In the genomic region with DNA sequence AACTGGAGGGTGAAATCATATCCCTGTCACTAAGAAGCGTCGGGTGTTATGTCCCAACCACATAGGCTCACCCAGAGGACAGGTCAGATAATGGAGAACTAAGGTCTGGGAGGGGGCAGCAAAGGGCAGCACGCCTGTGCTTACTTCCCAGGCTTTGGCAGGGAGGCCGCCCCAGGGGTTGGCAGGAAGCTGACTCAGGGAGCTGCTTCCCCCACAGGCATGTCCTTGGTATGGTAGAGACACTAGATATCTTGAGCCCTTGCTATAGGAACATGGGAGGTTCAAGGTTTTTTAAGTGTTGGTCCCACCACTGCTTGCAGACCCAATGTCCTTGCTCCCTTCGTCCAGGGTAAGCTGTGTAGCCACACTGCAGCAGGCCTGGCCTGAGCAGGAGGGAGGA, we compare ENCODE assay signal across 21 mouse cellular contexts. TPM values are rescaled to one million over a fixed set of nuclear protein-coding genes. Genes with fewer than 3 reads are reported as not detected.
DNase-seq lines count a peak whose midpoint lies in the region; ATAC-seq and TF ChIP-seq lines count a peak whose summit lies in the region.
"Had no signal": no experiment of that assay in that cellular context is flagged by ENCODE, and none has a peak within 500 bp of the region (broad histone marks: within the 10 kb centered on the region; RNA-seq: fewer than 3 reads in every experiment).

No protein-coding gene starts in this region.

- intact Hi-C loops in gastrocnemius, adult 2 months (cut with DNase I), result no loop called here

- peaks cover 77% of the 10 kb centered on the region for H3K4me1 ChIP-seq in midbrain, embryonic 12.5 days

- TF ChIP-seq CTCF in gastrocnemius, adult 2 months (IDR thresholded peaks at IDR 0.05), result no peak

- H3K27me3 ChIP-seq in midbrain, embryonic 12.5 days, result peaks cover 4% of the 10 kb centered on the region; the same call in 1 of the 2 replicates

- H3K9me3 ChIP-seq in midbrain, embryonic 12.5 days, result no peaks in the 10 kb centered on the region

- peak; percentile 48; the same call in 1 of the 2 replicates for ATAC-seq in common myeloid progenitor, adult 5-6 weeks (replicated peaks; ENCODE audit: low read depth, poor library complexity, severe bottlenecking)
- ATAC-seq in midbrain, embryonic 12.5 days (ENCODE audit: low FRiP score, low read depth), result no peak
- ATAC-seq: CD4-positive, CD25-positive, alpha-beta regulatory T cell, adult 4 months; forebrain, embryonic 16.5 days; intestine, postnatal 0 days had no signal

- no peak overlapping the region for H3K4me3 ChIP-seq in gastrocnemius, adult 2 months
- H3K4me3 ChIP-seq in midbrain, embryonic 12.5 days, result no peak overlapping the region

- 66% methylated on average over 5 of the region's 5 CpGs for WGBS in midbrain, embryonic 12.5 days

- peaks cover 8% of the 10 kb centered on the region for H3K36me3 ChIP-seq in midbrain, embryonic 12.5 days

- no peak overlapping the region for H3K9ac ChIP-seq in midbrain, embryonic 12.5 days (replicated peaks)
- H3K9ac ChIP-seq: liver, embryonic 14.5 days had no signal

- H3K4me2 ChIP-seq in midbrain, embryonic 12.5 days (replicated peaks), result no peak overlapping the region
- H3K4me2 ChIP-seq: heart, embryonic 11.5 days had no signal

- peak; percentile 44 for DNase-seq in gastrocnemius, adult 2 months
- DNase-seq in gastrocnemius, postnatal 10 days, result no peak
- DNase-seq in 416B (ENCODE audit: low read depth), result peak; percentile 77
- no peak for DNase-seq in frontal cortex, postnatal 25 days (ENCODE audit: low spot score in 2 of 2)
- DNase-seq in kidney, adult 8-10 months, result no peak
- DNase-seq in cerebellum, adult 8-10 months, result no peak
- DNase-seq: cerebellum, adult 18-20 months; gastrocnemius, postnatal 14 days; heart, postnatal 4 days; kidney, postnatal 36 days; lung, postnatal 14 days had no signal

- no peak overlapping the region for H3K27ac ChIP-seq in gastrocnemius, adult 2 months
- 0 out of 2 replicates have a peak overlapping the region, but pooled peaks have one; percentile 31 for H3K27ac ChIP-seq in midbrain, embryonic 12.5 days (replicated peaks)
- H3K27ac ChIP-seq: liver, embryonic 14.5 days had no signal

RNA-seq across cellular contexts. Expression of a gene that starts 14.7 kb away (rescaled TPM):
- not detected for total RNA-seq in gastrocnemius, adult 2 months (2021)
- under 1 TPM in 1 of 2 experiments, not detected in 1; 0.05 TPM for total RNA-seq in gastrocnemius, postnatal 10 days (2021)
- total RNA-seq in common myeloid progenitor, adult 5-6 weeks (2017), result not detected in 2 replicates
- polyA plus RNA-seq in midbrain, embryonic 12.5 days (2016; fragmentation: Nextera tagmentation; extraction: Ambion mirVana), result 6.1 and 7.9 TPM in 2 replicates
- total RNA-seq: gastrocnemius, postnatal 14 days; heart, postnatal 4 days had no signal
- polyA plus RNA-seq: CD4-positive, CD25-positive, alpha-beta regulatory T cell, adult 4 months; intestine, postnatal 0 days; liver, embryonic 14.5 days had no signal

RNA-seq across cellular contexts. Expression of a gene that starts 14.7 kb away (rescaled TPM):
- not detected for total RNA-seq in gastrocnemius, adult 2 months (2021)
- total RNA-seq in gastrocnemius, postnatal 10 days (2021), result not detected
- total RNA-seq in common myeloid progenitor, adult 5-6 weeks (2017), result not detected in 2 replicates
- polyA plus RNA-seq in midbrain, embryonic 12.5 days (2016; fragmentation: Nextera tagmentation; extraction: Ambion mirVana), result 13.4 and 15.6 TPM in 2 replicates
- total RNA-seq: gastrocnemius, postnatal 14 days; heart, postnatal 4 days had no signal
- polyA plus RNA-seq: CD4-positive, CD25-positive, alpha-beta regulatory T cell, adult 4 months; heart, embryonic 11.5 days; liver, embryonic 14.5 days had no signal

RNA-seq across cellular contexts. Expression of a gene that starts 23.6 kb away (rescaled TPM):
- not detected for total RNA-seq in gastrocnemius, adult 2 months (2021)
- total RNA-seq in gastrocnemius, postnatal 10 days (2021), result not detected
- not detected in 2 replicates for total RNA-seq in common myeloid progenitor, adult 5-6 weeks (2017)
- 0.96 TPM in 1 of 2 replicates, not detected in the other for polyA plus RNA-seq in midbrain, embryonic 12.5 days (2016; fragmentation: Nextera tagmentation; extraction: Ambion mirVana)
- total RNA-seq: gastrocnemius, postnatal 14 days; heart, postnatal 4 days; layer of hippocampus, postnatal 25 days; left cerebral cortex, postnatal 36 days had no signal
- polyA plus RNA-seq: CD4-positive, CD25-positive, alpha-beta regulatory T cell, adult 4 months; heart, embryonic 11.5 days; intestine, postnatal 0 days; liver, embryonic 14.5 days; neural tube, embryonic 11.5 days had no signal

Comparison
In these comparisons a context has a peak if more than half of its experiments do, and no peak if none do; other contexts are left out.
1. DNase-seq: peak in gastrocnemius, adult 2 months (single experiment) and 416B (single experiment); none in gastrocnemius, postnatal 10 days (single experiment), frontal cortex, postnatal 25 days (0 of 2), kidney, adult 8-10 months (0 of 2) and cerebellum, adult 8-10 months (single experiment).